Mouse (Mus musculus): ENCODE results near the gene Dgki. TPM values are rescaled to one million over a fixed set of nuclear protein-coding genes. Genes with fewer than 3 reads are reported as not detected.
A peak's percentile ranks its signal among the peaks of the same experiment; 100 is the strongest.

Dgki gene
- total RNA-seq, 1 experiment: 0.94 TPM

GRCm38 (mm10) chr6:36969249-36969885 lies 330.6 kb downstream of the Dgki start:
- Histone ChIP-seq H3K4me1 (ENCODE audit: control insufficient read depth in 2 of 2, insufficient read depth in 2 of 2, low read length in 2 of 2, poor library complexity in 1 of 2) (no peaks in the 10 kb centered on the region), H3K36me3 (ENCODE audit: control insufficient read depth, insufficient read depth, low read length, poor library complexity, severe bottlenecking) (no peaks in the 10 kb centered on the region), H3K27ac (ENCODE audit: insufficient read depth, low read depth, low read length, poor library complexity, severe bottlenecking) (no peak overlapping the region), H3K9ac (ENCODE audit: insufficient read depth, low read depth, low read length, poor library complexity, severe bottlenecking) (no peak overlapping the region), H3K4me3 (ENCODE audit: insufficient read depth in 1 of 2, low read depth in 1 of 2, low read length in 2 of 2, poor library complexity in 1 of 2, severe bottlenecking in 1 of 2) (no peak overlapping the region), H3K9me3 (ENCODE audit: control insufficient read depth, insufficient read depth, low read depth, low read length) (no peaks in the 10 kb centered on the region)
- no peak for DNase-seq (ENCODE audit: low read depth, low spot score)
- in situ Hi-C loops (cut with MboI; ENCODE audit: low sequenced_read_pairs in 2 of 2, unreplicated experiment in 2 of 2): no loop called here
- no peak for TF ChIP-seq CHD2 (IDR thresholded peaks at IDR 0.05; ENCODE audit: low read depth, low read length)

DNA sequence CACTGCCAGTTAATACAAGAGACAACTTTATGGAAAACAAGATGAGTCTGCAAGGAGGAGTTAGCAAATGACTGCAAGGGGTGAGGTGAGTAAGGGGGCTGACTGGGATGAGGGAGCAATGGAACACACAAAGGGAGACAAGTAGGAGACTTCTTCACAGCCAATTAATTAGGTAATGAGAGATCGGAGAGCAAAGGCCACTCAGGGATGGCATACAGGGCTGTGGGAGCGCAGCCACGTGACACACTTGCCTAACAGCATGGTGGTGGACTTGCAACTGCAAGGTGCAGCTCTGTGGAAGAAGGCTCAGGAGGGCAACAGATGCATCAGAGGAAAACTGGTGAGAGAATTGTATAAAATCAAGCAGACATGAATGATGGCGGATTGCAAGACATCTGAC lies 339.3 kb downstream of the Dgki start:
- no peak for DNase-seq (ENCODE audit: low read depth, low spot score)
- no peaks in the 10 kb centered on the region for H3K36me3 ChIP-seq (ENCODE audit: control insufficient read depth, insufficient read depth, low read length, poor library complexity, severe bottlenecking)
- H3K4me3 ChIP-seq (ENCODE audit: insufficient read depth in 1 of 2, low read depth in 1 of 2, low read length in 2 of 2, poor library complexity in 1 of 2, severe bottlenecking in 1 of 2): no peak overlapping the region
- H3K27ac ChIP-seq (ENCODE audit: insufficient read depth, low read depth, low read length, poor library complexity, severe bottlenecking): no peak overlapping the region
- in situ Hi-C loops (cut with MboI; ENCODE audit: low sequenced_read_pairs in 2 of 2, unreplicated experiment in 2 of 2): no loop called here
- no peaks in the 10 kb centered on the region for H3K9me3 ChIP-seq (ENCODE audit: control insufficient read depth, insufficient read depth, low read depth, low read length)
- no peak overlapping the region for H3K9ac ChIP-seq (ENCODE audit: insufficient read depth, low read depth, low read length, poor library complexity, severe bottlenecking)
- no peak for TF ChIP-seq HCFC1 (IDR thresholded peaks at IDR 0.05; ENCODE audit: borderline replicate concordance, insufficient read depth, low read length)
- no peak for TF ChIP-seq ZNF384 (IDR thresholded peaks at IDR 0.05; ENCODE audit: low read depth, low read length)
- TF ChIP-seq CHD2 (IDR thresholded peaks at IDR 0.05; ENCODE audit: low read depth, low read length): no peak
- TF ChIP-seq MAFK (IDR thresholded peaks at IDR 0.05; ENCODE audit: insufficient read depth, low read depth, low read length): no peak
- TF ChIP-seq ZC3H11A (IDR thresholded peaks at IDR 0.05; ENCODE audit: borderline replicate concordance, low read depth, low read length): no peak
- no peaks in the 10 kb centered on the region for H3K4me1 ChIP-seq (ENCODE audit: control insufficient read depth in 2 of 2, insufficient read depth in 2 of 2, low read length in 2 of 2, poor library complexity in 1 of 2)

DNA sequence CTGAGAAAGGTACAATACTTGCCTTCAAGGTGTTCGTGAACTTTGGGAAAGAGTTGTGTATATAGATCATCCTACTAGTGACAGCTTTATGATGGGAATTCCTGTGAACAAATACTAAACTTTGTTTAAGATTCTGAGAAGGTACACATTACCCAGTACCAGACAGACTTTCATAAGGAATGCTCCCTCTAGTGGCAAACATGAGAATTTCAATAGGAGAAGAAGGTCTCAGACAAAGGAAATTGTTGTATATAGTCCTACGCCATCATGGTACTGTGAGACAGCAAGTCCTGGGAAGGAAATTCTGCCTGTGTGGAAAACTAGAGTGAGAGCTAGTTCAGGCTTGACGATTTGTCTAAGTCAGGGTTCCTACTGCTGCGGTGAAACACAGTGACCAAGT lies 344.7 kb downstream of the Dgki start:
- Histone ChIP-seq H3K4me3 (ENCODE audit: insufficient read depth in 1 of 2, low read depth in 1 of 2, low read length in 2 of 2, poor library complexity in 1 of 2, severe bottlenecking in 1 of 2) (no peak overlapping the region), H3K36me3 (ENCODE audit: control insufficient read depth, insufficient read depth, low read length, poor library complexity, severe bottlenecking) (no peaks in the 10 kb centered on the region), H3K9ac (ENCODE audit: insufficient read depth, low read depth, low read length, poor library complexity, severe bottlenecking) (no peak overlapping the region), H3K4me1 (ENCODE audit: control insufficient read depth in 2 of 2, insufficient read depth in 2 of 2, low read length in 2 of 2, poor library complexity in 1 of 2) (no peaks in the 10 kb centered on the region), H3K9me3 (ENCODE audit: control insufficient read depth, insufficient read depth, low read depth, low read length) (no peaks in the 10 kb centered on the region), H3K27ac (ENCODE audit: insufficient read depth, low read depth, low read length, poor library complexity, severe bottlenecking) (no peak overlapping the region)
- TF ChIP-seq MAFK (IDR thresholded peaks at IDR 0.05; ENCODE audit: insufficient read depth, low read depth, low read length) (no peak), HCFC1 (IDR thresholded peaks at IDR 0.05; ENCODE audit: borderline replicate concordance, insufficient read depth, low read length) (no peak), ZNF384 (IDR thresholded peaks at IDR 0.05; ENCODE audit: low read depth, low read length) (no peak), CHD2 (IDR thresholded peaks at IDR 0.05; ENCODE audit: low read depth, low read length) (no peak), ZC3H11A (IDR thresholded peaks at IDR 0.05; ENCODE audit: borderline replicate concordance, low read depth, low read length) (no peak)
- DNase-seq (ENCODE audit: low read depth, low spot score): peak; percentile 35
- in situ Hi-C loops (cut with MboI; ENCODE audit: low sequenced_read_pairs in 2 of 2, unreplicated experiment in 2 of 2): no loop called here

- Histone ChIP-seq H3K9ac (ENCODE audit: insufficient read depth, low read depth, low read length, poor library complexity, severe bottlenecking) (no peak overlapping the region), H3K9me3 (ENCODE audit: control insufficient read depth, insufficient read depth, low read depth, low read length) (no peaks in the 10 kb centered on the region), H3K27ac (ENCODE audit: insufficient read depth, low read depth, low read length, poor library complexity, severe bottlenecking) (no peak overlapping the region), H3K4me3 (ENCODE audit: insufficient read depth in 1 of 2, low read depth in 1 of 2, low read length in 2 of 2, poor library complexity in 1 of 2, severe bottlenecking in 1 of 2) (no peak overlapping the region), H3K4me1 (ENCODE audit: control insufficient read depth in 2 of 2, insufficient read depth in 2 of 2, low read length in 2 of 2, poor library complexity in 1 of 2) (no peaks in the 10 kb centered on the region), H3K36me3 (ENCODE audit: control insufficient read depth, insufficient read depth, low read length, poor library complexity, severe bottlenecking) (no peaks in the 10 kb centered on the region)
- TF ChIP-seq ZC3H11A (IDR thresholded peaks at IDR 0.05; ENCODE audit: borderline replicate concordance, low read depth, low read length): no peak
- TF ChIP-seq CHD2 (IDR thresholded peaks at IDR 0.05; ENCODE audit: low read depth, low read length): no peak
- no peak for TF ChIP-seq ZNF384 (IDR thresholded peaks at IDR 0.05; ENCODE audit: low read depth, low read length)
- TF ChIP-seq HCFC1 (IDR thresholded peaks at IDR 0.05; ENCODE audit: borderline replicate concordance, insufficient read depth, low read length): no peak
- no peak for TF ChIP-seq MAFK (IDR thresholded peaks at IDR 0.05; ENCODE audit: insufficient read depth, low read depth, low read length)
- in situ Hi-C loops (cut with MboI; ENCODE audit: low sequenced_read_pairs in 2 of 2, unreplicated experiment in 2 of 2): no loop called here
- DNase-seq (ENCODE audit: low read depth, low spot score): no peak
Measured at GRCm38 (mm10) chr6:36950648-36951047, 349.3 kb downstream of the Dgki start.

- in situ Hi-C loops (cut with MboI; ENCODE audit: low sequenced_read_pairs in 2 of 2, unreplicated experiment in 2 of 2): no loop called here
- no peaks in the 10 kb centered on the region for H3K36me3 ChIP-seq (ENCODE audit: control insufficient read depth, insufficient read depth, low read length, poor library complexity, severe bottlenecking)
- no peak overlapping the region for H3K4me3 ChIP-seq (ENCODE audit: insufficient read depth in 1 of 2, low read depth in 1 of 2, low read length in 2 of 2, poor library complexity in 1 of 2, severe bottlenecking in 1 of 2)
- no peaks in the 10 kb centered on the region for H3K4me1 ChIP-seq (ENCODE audit: control insufficient read depth in 2 of 2, insufficient read depth in 2 of 2, low read length in 2 of 2, poor library complexity in 1 of 2)
- DNase-seq (ENCODE audit: low read depth, low spot score): no peak
- H3K9ac ChIP-seq (ENCODE audit: insufficient read depth, low read depth, low read length, poor library complexity, severe bottlenecking): no peak overlapping the region
- TF ChIP-seq MAFK (IDR thresholded peaks at IDR 0.05; ENCODE audit: insufficient read depth, low read depth, low read length): no peak
- no peak for TF ChIP-seq HCFC1 (IDR thresholded peaks at IDR 0.05; ENCODE audit: borderline replicate concordance, insufficient read depth, low read length)
- no peak for TF ChIP-seq ZNF384 (IDR thresholded peaks at IDR 0.05; ENCODE audit: low read depth, low read length)
- TF ChIP-seq ZC3H11A (IDR thresholded peaks at IDR 0.05; ENCODE audit: borderline replicate concordance, low read depth, low read length): no peak
- no peak for TF ChIP-seq CHD2 (IDR thresholded peaks at IDR 0.05; ENCODE audit: low read depth, low read length)
- H3K9me3 ChIP-seq (ENCODE audit: control insufficient read depth, insufficient read depth, low read depth, low read length): no peaks in the 10 kb centered on the region
- H3K27ac ChIP-seq (ENCODE audit: insufficient read depth, low read depth, low read length, poor library complexity, severe bottlenecking): no peak overlapping the region
Measured at GRCm38 (mm10) chr6:36947861-36948260, 352.1 kb downstream of the Dgki start.

All from ES-E14 (cell line).